Mouse (Mus musculus) forebrain, embryonic 11.5 days (tissue): ENCODE measurements around the gene Gins3. TPM values are rescaled to one million over a fixed set of nuclear protein-coding genes. Genes with fewer than 3 reads are reported as not detected.

ENCODE experiments used
- ATAC-seq: fragments of 200-750 bp; cut with Nextera tagmentation; replicated peaks from 2 replicates; pipeline ENCODE4 v1.8.0; 2017; ENCODE audit warnings: moderate TSS enrichment; ENCODE audit not compliant: low FRiP score
- DNase-seq: peaks from one replicate; pipeline ENCODE4 v3.0.0-alpha.2; 2017; ENCODE audit warnings: low spot score
- H3K27ac ChIP-seq: fragments of 300-500 bp; sonication (generic); 2 replicates; pipeline ENCODE4 v1.5.1; 2014; ENCODE audit warnings: low read depth, low read length
- H3K27me3 ChIP-seq: fragments of 300-500 bp; sonication (generic); 2 replicates; pipeline ENCODE4 v1.6.1; 2014; ENCODE audit warnings: mild to moderate bottlenecking, low read length, mixed read lengths; ENCODE audit not compliant: control insufficient read depth, insufficient read depth
- H3K36me3 ChIP-seq: fragments of 300-500 bp; sonication (generic); 2 replicates; pipeline ENCODE4 v1.6.1; 2014; ENCODE audit warnings: mild to moderate bottlenecking, low read length, moderate library complexity, mixed read lengths; ENCODE audit not compliant: control insufficient read depth, insufficient read depth
- H3K4me1 ChIP-seq: fragments of 300-500 bp; sonication (generic); replicated peaks from 2 replicates; pipeline ENCODE4 v1.6.1; 2014; ENCODE audit warnings: low read length, mixed read lengths; ENCODE audit not compliant: control insufficient read depth, insufficient read depth
- H3K4me2 ChIP-seq: fragments of 300-500 bp; sonication (generic); 2 replicates; pipeline ENCODE4 v1.6.1; 2014; ENCODE audit warnings: low read depth, mild to moderate bottlenecking, low read length, moderate library complexity, mixed read lengths; ENCODE audit not compliant: severe bottlenecking
- H3K4me3 ChIP-seq: fragments of 300-500 bp; sonication (generic); 2 replicates; pipeline ENCODE4 v1.5.1; 2014; ENCODE audit warnings: low read depth, low read length
- H3K9ac ChIP-seq: fragments of 300-500 bp; sonication (generic); 2 replicates; pipeline ENCODE4 v1.6.1; 2014; ENCODE audit warnings: low read length
- H3K9me3 ChIP-seq: fragments of 300-500 bp; sonication (generic); 2 replicates; pipeline ENCODE4 v1.6.1; 2016; ENCODE audit warnings: low read length, mixed read lengths; ENCODE audit not compliant: control insufficient read depth
- WGBS: fragments of 180-500 bp; shearing (Covaris S2); extraction: QIAGEN DNeasy Blood & Tissue Kit; methylation state at CpG from one replicate; pipeline ENCODE4 v1.1.7; 2014; 5-methylcytosine and 5-hydroxymethylcytosine counted together
- polyA plus RNA-seq: library from polyadenylated mRNA; unstranded; fragments of >200 nt; fragmentation: Nextera tagmentation; extraction: Ambion mirVana; gene quantifications from 2 replicates; pipeline ENCODE4 v1.2.1, GENCODE M21; 2014

Gene Gins3
- polyA plus RNA-seq, 1 experiment from 2014 or later, result 35.2 TPM

GRCm38 (mm10) chr8:95620046-95620445, 13.2 kb upstream of the Gins3 start:
- H3K27ac ChIP-seq, result no peak overlapping the region
- ATAC-seq, result no peak
- no peak for DNase-seq
- no peaks in the 10 kb centered on the region for H3K9me3 ChIP-seq
- WGBS, result 91% methylated on average over 2 of the region's 2 CpGs
- H3K4me3 ChIP-seq, result no peak overlapping the region
- no peaks in the 10 kb centered on the region for H3K27me3 ChIP-seq
- no peaks in the 10 kb centered on the region for H3K36me3 ChIP-seq
- H3K4me2 ChIP-seq, result no peak overlapping the region
- H3K4me1 ChIP-seq, result no peaks in the 10 kb centered on the region
- no peak overlapping the region for H3K9ac ChIP-seq

GRCm38 (mm10) chr8:95624833-95625232, 8.4 kb upstream of the Gins3 start:
- Histone ChIP-seq H3K4me3 (no peak overlapping the region), H3K27ac (no peak overlapping the region), H3K27me3 (no peaks in the 10 kb centered on the region), H3K4me1 (no peaks in the 10 kb centered on the region), H3K36me3 (no peaks in the 10 kb centered on the region), H3K9me3 (no peaks in the 10 kb centered on the region), H3K4me2 (no peak overlapping the region), H3K9ac (no peak overlapping the region)
- ATAC-seq (no peak), DNase-seq (no peak)
- whole genome bisulfite sequencing, result 80% methylated on average over 2 of the region's 2 CpGs

- no peak overlapping the region for H3K27ac ChIP-seq
- DNase-seq (no peak), ATAC-seq (peak; percentile 56; the same call in 1 of the 2 replicates)
- WGBS, result 84% methylated on average over 6 of the region's 6 CpGs
- peak overlapping the region; percentile 77; the same call in 1 of the 2 replicates for H3K4me2 ChIP-seq
- H3K4me1 ChIP-seq, result peaks cover 3% of the 10 kb centered on the region; the same call in 1 of the 2 replicates
- H3K4me3 ChIP-seq, result peak overlapping the region; percentile 55; the same call in 1 of the 2 replicates
- no peak overlapping the region for H3K9ac ChIP-seq
- H3K36me3 ChIP-seq, result no peaks in the 10 kb centered on the region
- H3K9me3 ChIP-seq, result no peaks in the 10 kb centered on the region
- H3K27me3 ChIP-seq, result no peaks in the 10 kb centered on the region
Observed at GRCm38 (mm10) chr8:95632840-95633239, 413 bp upstream of the Gins3 start.

- no peaks in the 10 kb centered on the region for H3K36me3 ChIP-seq
- H3K4me3 ChIP-seq, result peak overlapping the region; percentile 55
- no peaks in the 10 kb centered on the region for H3K27me3 ChIP-seq
- peaks cover 3% of the 10 kb centered on the region; the same call in 1 of the 2 replicates for H3K4me1 ChIP-seq
- H3K9ac ChIP-seq, result peak overlapping the region; percentile 64
- 6% methylated on average over 6 of the region's 6 CpGs for WGBS
- H3K27ac ChIP-seq, result no peak overlapping the region
- H3K9me3 ChIP-seq, result no peaks in the 10 kb centered on the region
- peak overlapping the region; percentile 77 for H3K4me2 ChIP-seq
- DNase-seq (no peak), ATAC-seq (no peak)
Observed at GRCm38 (mm10) chr8:95634063-95634340, 749 bp downstream of the Gins3 start.

GRCm38 (mm10) chr8:95644942-95645341, 11.7 kb downstream of the Gins3 start:
- H3K9me3 ChIP-seq, result no peaks in the 10 kb centered on the region
- no peak overlapping the region for H3K4me2 ChIP-seq
- no peak overlapping the region for H3K9ac ChIP-seq
- no peaks in the 10 kb centered on the region for H3K4me1 ChIP-seq
- DNase-seq (no peak), ATAC-seq (no peak)
- H3K27ac ChIP-seq, result no peak overlapping the region
- H3K4me3 ChIP-seq, result no peak overlapping the region
- 91% methylated on average over 2 of the region's 2 CpGs for WGBS
- H3K27me3 ChIP-seq, result no peaks in the 10 kb centered on the region
- H3K36me3 ChIP-seq, result no peaks in the 10 kb centered on the region; the same call in 1 of the 2 replicates

GRCm38 (mm10) chr8:95648251-95648650, 15.0 kb downstream of the Gins3 start:
- H3K4me1 ChIP-seq, result no peaks in the 10 kb centered on the region
- 78% methylated on average over 3 of the region's 3 CpGs for WGBS
- DNase-seq (no peak), ATAC-seq (no peak)
- no peak overlapping the region for H3K9ac ChIP-seq
- no peak overlapping the region for H3K27ac ChIP-seq
- no peaks in the 10 kb centered on the region for H3K36me3 ChIP-seq
- H3K4me2 ChIP-seq, result no peak overlapping the region
- H3K4me3 ChIP-seq, result no peak overlapping the region
- H3K9me3 ChIP-seq, result no peaks in the 10 kb centered on the region
- H3K27me3 ChIP-seq, result no peaks in the 10 kb centered on the region

GRCm38 (mm10) chr8:95653351-95653750, 20.1 kb downstream of the Gins3 start:
- WGBS, result 84% methylated on average over 5 of the region's 5 CpGs
- ATAC-seq, result no peak
- H3K27ac ChIP-seq, result no peak overlapping the region
- no peak overlapping the region for H3K4me2 ChIP-seq
- no peak overlapping the region for H3K4me3 ChIP-seq
- no peaks in the 10 kb centered on the region; the same call in 1 of the 2 replicates for H3K4me1 ChIP-seq
- no peaks in the 10 kb centered on the region for H3K9me3 ChIP-seq
- H3K36me3 ChIP-seq, result no peaks in the 10 kb centered on the region
- H3K27me3 ChIP-seq, result no peaks in the 10 kb centered on the region
- DNase-seq, result no peak
- no peak overlapping the region for H3K9ac ChIP-seq

GRCm38 (mm10) chr8:95655831-95656230, 22.6 kb downstream of the Gins3 start:
- Histone ChIP-seq H3K27ac (no peak overlapping the region), H3K27me3 (no peaks in the 10 kb centered on the region), H3K4me2 (no peak overlapping the region), H3K36me3 (no peaks in the 10 kb centered on the region), H3K9me3 (no peaks in the 10 kb centered on the region), H3K9ac (no peak overlapping the region), H3K4me1 (no peaks in the 10 kb centered on the region; the same call in 1 of the 2 replicates), H3K4me3 (no peak overlapping the region)
- ATAC-seq (no peak), DNase-seq (no peak)
- 88% methylated on average over 7 of the region's 7 CpGs for WGBS

- no peak overlapping the region for H3K9ac ChIP-seq
- H3K9me3 ChIP-seq, result no peaks in the 10 kb centered on the region
- no peaks in the 10 kb centered on the region for H3K27me3 ChIP-seq
- DNase-seq, result no peak
- H3K4me2 ChIP-seq, result no peak overlapping the region
- H3K36me3 ChIP-seq, result no peaks in the 10 kb centered on the region
- ATAC-seq, result no peak
- H3K27ac ChIP-seq, result no peak overlapping the region
- H3K4me1 ChIP-seq, result no peaks in the 10 kb centered on the region; the same call in 1 of the 2 replicates
- 56% methylated on average over 5 of the region's 5 CpGs for WGBS
- no peak overlapping the region for H3K4me3 ChIP-seq
Observed at GRCm38 (mm10) chr8:95656316-95657002, 23.2 kb downstream of the Gins3 start.
